Mouse (Mus musculus) spleen, postnatal 14 days (tissue): Measurements from ENCODE around the gene Boc.

Source experiments
- DNase-seq, 2 experiments: peaks; one replicate each; pipeline ENCODE4 v3.0.0; 2021 to 2022; ENCODE audit warnings: low spot score in 2 of 2

Boc gene

DNA sequence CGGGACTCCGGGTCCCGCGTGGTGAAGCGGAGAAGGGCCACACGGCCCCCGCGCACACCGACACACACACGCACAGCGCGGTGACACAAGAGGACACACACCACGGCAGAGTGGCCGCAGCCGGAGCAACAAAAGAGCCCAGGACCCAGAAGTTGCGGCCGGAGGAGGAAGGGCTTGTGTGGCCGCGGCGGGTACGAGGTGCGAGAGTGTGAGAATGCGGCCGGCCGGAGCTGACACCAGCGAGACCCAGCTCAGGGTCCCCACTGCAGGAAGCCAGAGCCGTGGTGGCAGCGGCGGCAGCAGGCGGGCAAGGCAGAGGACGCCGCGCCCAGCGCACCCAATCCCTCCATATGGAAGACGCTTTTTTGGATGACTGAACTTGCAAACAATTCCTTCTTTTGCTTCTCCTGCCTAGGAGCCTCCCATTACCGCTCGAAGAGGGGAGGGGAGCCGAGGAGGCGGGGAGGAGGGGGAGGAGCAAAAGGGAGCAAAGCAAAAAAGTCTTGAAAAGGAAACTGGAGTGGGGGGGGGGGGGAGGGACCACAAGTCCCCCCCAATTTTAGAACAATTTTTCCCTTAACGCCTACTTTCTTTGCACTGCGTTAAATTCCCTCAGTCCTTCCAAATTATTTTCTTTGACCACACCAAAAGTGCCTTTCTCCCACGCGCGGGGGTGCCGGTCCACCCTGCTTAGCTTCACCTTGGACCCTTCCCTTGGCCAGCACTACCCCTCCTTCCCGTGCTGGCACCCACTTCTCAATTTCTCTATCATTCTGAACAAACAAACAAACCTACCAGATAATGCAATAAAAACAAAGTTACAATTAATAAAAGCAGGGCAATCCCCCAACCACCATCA, at the start of gene Boc:
TSS of gene Boc (minus strand) at position 427 of the 859 bp plus-strand sequence.
- DNase-seq: no peak

DNA sequence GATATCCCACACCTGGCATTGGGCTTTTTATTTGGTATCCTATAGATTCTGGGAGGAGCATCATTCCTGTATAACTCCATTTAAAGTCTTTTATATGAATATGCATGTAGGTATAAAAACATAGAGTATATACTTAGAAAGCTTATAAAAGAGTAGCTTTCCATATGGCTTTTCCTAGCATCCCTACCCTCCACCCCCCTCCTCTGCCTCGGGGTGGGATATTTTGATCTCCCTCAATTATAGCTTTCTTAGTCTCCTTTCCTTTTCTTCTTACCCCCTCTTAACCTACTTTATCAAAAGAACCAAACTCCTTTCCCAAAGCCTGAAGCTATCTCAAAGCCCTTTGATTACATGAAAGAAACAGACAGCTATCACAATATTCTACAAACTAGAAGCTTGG, 47.9 kb upstream of the Boc start:
- no peak for DNase-seq

DNA sequence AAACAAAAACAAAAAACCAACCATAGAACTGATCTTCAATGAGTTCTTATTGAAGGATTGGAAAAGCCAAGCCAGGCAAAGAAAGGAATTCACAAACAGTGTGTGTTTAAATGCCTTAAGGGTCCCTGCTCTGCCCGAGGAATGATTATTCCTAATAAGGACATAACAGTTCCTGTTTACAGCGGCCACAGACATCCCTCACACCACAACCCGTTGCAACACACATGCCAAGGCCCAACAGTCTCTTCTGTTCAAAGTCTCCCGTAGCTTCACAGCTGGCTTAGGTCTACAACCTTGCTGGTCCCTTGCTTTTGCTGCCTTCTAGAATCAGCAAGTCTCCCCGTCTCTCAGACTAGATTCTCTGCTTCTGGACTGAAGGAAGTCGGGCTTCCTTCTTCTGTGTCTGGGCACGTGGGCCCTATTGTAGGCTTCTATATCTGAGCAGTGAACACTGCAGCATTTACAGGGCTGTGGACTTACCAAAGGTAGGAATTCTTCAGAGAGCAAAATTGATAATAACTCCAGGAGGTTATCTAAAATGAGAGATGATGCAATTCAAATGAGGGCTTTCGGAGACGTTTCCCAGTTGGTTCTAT, 45.4 kb upstream of the Boc start:
- no peak for DNase-seq

DNA sequence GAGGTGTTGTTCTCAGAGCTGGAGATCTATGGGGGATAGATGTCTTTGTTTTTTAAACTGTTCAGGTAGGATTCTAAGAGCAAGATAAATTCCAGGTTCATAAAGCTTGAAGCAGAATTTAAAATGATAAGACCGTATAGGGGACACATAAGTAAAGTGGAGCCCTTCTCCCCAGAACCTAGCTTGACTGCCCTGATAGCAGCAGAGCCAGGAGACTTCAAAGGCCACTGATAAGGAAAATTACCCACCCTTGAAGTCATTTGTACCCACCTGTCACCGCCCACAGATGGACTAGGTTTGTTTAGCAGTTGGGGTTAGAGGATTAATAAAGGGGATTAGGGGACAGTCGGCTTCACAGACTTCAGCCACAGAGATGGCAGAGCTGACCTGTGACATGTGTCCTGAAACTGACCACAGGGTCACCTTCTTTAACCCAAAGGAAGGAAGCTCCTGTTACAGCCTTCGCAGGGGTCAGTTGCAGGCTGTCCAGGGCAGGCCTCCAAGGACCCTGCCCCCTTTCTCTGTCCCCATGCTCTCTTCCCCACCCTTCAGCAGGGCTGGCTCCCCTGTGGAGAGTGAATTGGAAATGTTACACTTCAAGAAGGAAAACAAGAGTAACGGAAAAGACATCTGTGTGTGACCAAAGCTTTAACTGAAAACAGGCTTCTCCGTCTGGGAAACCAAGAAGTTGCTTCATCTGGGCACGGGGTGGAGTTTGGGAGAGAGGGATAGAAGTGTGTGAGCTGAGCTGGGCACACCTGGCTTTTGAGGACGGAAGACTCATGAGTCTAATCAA, 43.5 kb upstream of the Boc start:
- no peak for DNase-seq

DNA sequence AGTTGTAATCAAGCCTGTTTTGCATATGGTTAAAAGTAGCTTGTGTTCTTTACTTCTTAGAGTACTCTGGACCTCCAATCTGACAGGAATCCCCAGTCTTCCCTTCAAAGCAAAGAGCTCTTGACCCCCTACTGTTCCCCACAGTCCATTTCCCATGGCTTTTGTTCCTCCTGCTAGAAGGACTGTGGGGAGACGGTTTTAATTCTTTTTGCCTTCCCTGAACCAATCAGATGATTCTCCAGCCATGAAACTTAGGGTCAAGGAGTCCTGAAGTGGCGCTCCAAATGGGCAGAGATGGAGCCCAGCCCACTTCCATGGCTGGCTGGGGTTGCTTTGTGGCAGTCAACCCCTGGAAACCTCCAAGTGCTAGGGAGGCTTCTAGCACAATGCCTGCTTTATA, 42.5 kb upstream of the Boc start:
- DNase-seq: no peak

- DNase-seq: no peak
These were observed 38.6 kb upstream of the Boc start for GRCm38 (mm10) chr16:44597106-44597806.

GRCm38 (mm10) chr16:44589506-44589905, 30.8 kb upstream of the Boc start:
- DNase-seq: no peak

GRCm38 (mm10) chr16:44579421-44580024, 20.8 kb upstream of the Boc start:
- DNase-seq: no peak

GRCm38 (mm10) chr16:44578551-44578950, 19.9 kb upstream of the Boc start:
- DNase-seq: no peak

DNA sequence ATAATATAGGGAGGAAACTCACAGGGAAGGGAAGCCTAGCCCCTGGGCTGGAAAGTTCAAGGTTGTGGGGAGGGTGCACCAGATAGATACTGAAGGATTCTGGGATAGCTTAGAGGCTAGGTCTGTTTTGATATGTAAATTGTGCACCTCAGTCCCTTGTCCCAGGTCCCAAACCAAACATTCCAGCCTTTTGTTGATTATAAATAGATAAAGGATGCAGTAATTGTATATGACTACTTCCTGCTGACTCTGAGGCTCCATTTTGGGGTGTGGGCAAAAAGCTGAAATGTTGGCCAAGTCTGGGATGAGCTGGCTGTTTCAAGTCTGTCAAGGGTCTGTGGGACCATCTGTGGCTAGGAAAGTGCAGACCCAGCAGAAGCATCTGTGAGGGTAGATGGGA, 9.4 kb upstream of the Boc start:
- no peak for DNase-seq

- DNase-seq: no peak
These were observed 6.9 kb upstream of the Boc start for GRCm38 (mm10) chr16:44565328-44566210.

GRCm38 (mm10) chr16:44564359-44564758, 5.7 kb upstream of the Boc start:
- DNase-seq: no peak

GRCm38 (mm10) chr16:44562061-44562460, 3.4 kb upstream of the Boc start:
- DNase-seq: no peak

DNA sequence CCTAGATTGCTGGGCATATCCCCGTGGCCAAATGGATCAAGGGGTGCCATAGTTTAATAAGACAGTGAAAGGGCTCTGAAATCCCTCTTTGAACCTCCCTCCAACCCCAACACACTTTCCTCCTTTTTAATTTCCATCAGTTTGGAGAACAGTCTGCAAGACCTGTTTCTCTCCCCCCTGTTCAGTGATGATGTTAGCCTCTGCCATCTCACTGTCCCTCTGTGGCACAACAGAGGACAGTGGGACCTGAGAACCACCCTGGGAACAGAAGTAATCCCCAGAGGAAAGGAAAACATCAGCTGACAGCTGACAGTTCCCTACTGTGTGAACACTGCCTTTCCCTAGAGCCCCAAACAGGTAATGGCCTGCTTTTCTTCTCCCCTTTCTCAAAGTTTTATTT, 1.5 kb upstream of the Boc start:
- no peak for DNase-seq

DNA sequence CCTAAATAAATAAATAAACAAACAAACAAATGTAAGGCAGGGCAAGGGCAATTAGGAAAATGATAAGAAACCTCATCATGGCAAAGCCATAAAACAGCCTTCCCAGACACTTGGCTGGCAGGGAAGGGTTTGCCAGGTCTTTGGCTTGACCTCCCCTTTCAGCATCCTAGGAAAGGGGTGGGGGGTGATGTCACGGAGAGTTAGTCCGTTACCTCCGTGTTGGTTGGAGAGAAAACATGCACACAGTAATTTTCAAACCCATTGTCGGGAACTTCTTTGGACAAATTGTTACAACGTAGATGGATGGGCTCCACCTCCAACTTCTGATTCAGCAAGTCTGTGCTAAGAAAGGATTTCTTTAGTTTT, 616 bp upstream of the Boc start:
- DNase-seq: no peak

DNA sequence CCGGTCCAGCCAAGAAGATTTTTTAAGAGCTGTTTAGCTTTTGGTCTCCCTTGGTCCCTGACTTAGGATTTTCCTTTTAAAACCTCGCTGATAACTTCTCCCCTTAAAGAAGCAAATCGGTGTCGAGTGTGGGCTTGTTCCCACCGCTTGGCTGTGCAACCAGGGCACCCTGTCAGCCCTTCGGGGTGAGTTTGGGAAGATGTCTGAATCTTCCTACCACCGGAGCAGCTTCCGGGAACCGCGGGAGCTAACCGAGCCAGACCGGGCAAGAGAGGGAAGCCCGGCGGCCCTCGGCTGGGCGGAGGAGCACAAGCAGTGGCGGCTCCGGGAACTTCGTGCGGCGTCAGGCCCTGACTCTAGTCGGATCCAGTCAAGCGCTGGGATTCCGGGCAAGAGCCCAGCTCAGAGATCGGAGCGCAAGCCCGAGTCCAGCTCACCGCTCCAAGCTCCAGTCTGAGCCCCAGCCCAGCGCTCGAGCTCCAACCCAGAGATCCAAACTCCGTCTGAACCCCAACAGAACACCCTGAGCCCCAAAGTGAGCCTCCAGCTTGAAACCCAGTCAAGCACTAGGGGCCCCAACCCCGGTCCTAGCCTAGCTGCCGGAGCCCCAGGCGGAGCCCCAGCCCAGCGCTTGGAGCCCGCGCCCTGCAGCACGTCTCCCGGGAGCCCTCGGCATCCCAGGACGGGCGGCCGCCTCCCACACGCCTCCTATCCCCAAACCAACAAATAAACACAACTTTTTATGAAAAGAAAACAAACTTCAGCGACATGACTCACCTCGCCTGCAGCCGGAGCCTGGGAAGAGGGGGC, 831 bp downstream of the Boc start:
- no peak for DNase-seq

DNA sequence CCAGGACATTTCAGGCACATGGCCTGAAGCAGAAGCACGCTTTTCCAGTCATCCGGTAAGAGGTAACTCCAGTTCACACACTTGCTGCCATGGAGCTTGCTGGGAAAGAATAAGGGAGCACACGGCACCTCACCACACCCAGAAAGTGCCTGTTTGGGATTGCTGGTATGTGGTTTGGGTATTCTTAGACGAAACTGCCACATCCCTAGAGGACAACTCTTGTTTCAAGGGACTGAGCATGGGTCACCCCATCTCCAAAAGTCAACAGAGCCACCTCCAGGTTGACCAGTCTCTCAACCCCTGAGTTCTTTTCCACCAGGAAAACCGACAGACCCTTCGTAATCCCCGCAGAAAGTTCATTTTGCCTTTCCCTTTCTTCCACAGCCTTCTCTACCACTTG, 1.6 kb downstream of the Boc start:
- DNase-seq: no peak

GRCm38 (mm10) chr16:44555791-44556709, 2.6 kb downstream of the Boc start:
- no peak for DNase-seq

GRCm38 (mm10) chr16:44553861-44554260, 4.8 kb downstream of the Boc start:
- DNase-seq: no peak
